Mouse (Mus musculus) fat pad, adult 2 months (tissue): ENCODE data around the gene Nup133.

ENCODE experiments used
- DNase-seq: peaks from one replicate; pipeline ENCODE4 v3.0.0-alpha.2; 2011; ENCODE audit warnings: low read depth, low spot score; ENCODE audit errors: extremely low read depth

Gene Nup133

GRCm38 (mm10) chr8:123891271-123891670, 57.8 kb downstream of the Nup133 start:
- no peak for DNase-seq

GRCm38 (mm10) chr8:123889797-123890196, 59.3 kb downstream of the Nup133 start:
- no peak for DNase-seq

- DNase-seq: no peak
Measured at GRCm38 (mm10) chr8:123887956-123888355, 61.1 kb downstream of the Nup133 start.

- no peak for DNase-seq
Measured at GRCm38 (mm10) chr8:123887163-123887562, 61.9 kb downstream of the Nup133 start.

- DNase-seq: no peak
Measured at GRCm38 (mm10) chr8:123884721-123885565, 64.1 kb downstream of the Nup133 start.

- DNase-seq: no peak
Measured at GRCm38 (mm10) chr8:123883094-123883493, 66.0 kb downstream of the Nup133 start.

GRCm38 (mm10) chr8:123882412-123882811, 66.7 kb downstream of the Nup133 start:
- DNase-seq: no peak

- no peak for DNase-seq
Measured at GRCm38 (mm10) chr8:123880821-123881350, 68.2 kb downstream of the Nup133 start.

GRCm38 (mm10) chr8:123880271-123880670, 68.8 kb downstream of the Nup133 start:
- DNase-seq: no peak

GRCm38 (mm10) chr8:123877865-123878264, 71.2 kb downstream of the Nup133 start:
- no peak for DNase-seq

GRCm38 (mm10) chr8:123874324-123874723, 74.7 kb downstream of the Nup133 start:
- no peak for DNase-seq

GRCm38 (mm10) chr8:123873364-123873763, 75.7 kb downstream of the Nup133 start:
- no peak for DNase-seq

GRCm38 (mm10) chr8:123872048-123872447, 77.0 kb downstream of the Nup133 start:
- DNase-seq: no peak

- DNase-seq: no peak
Measured at GRCm38 (mm10) chr8:123866971-123867370, 82.1 kb downstream of the Nup133 start.

GRCm38 (mm10) chr8:123865786-123866185, 83.3 kb downstream of the Nup133 start:
- no peak for DNase-seq

- DNase-seq: no peak
Measured at GRCm38 (mm10) chr8:123860386-123860785, 88.7 kb downstream of the Nup133 start.

- no peak for DNase-seq
Measured at GRCm38 (mm10) chr8:123859648-123860259, 89.3 kb downstream of the Nup133 start, which contains the start of gene Ccsap. Ccsap (minus strand) TSS chr8:123860209.

GRCm38 (mm10) chr8:123858941-123859647, 90.0 kb downstream of the Nup133 start:
- DNase-seq: peak; percentile 31

GRCm38 (mm10) chr8:123858574-123858940, 90.5 kb downstream of the Nup133 start:
- no peak for DNase-seq

- DNase-seq: no peak
Measured at GRCm38 (mm10) chr8:123857361-123857760, 91.7 kb downstream of the Nup133 start.

GRCm38 (mm10) chr8:123854733-123855475, 94.2 kb downstream of the Nup133 start:
- DNase-seq: no peak
